16 mouse cellular contexts compared by ENCODE assay signal in genomic region chr5:130586257-130586656, GRCm38 (mm10).
A peak's percentile ranks its signal among the peaks of the same experiment; 100 is the strongest.
DNase-seq lines count a peak whose midpoint lies in the region; ATAC-seq and TF ChIP-seq lines count a peak whose summit lies in the region.
"Had no signal": no experiment of that assay in that cellular context is flagged by ENCODE, and none has a peak within 500 bp of the region (broad histone marks: within the 10 kb centered on the region; RNA-seq: fewer than 3 reads in every experiment).

No protein-coding gene starts in this region.

- H3K9ac ChIP-seq in forebrain, postnatal 0 days: no peak overlapping the region
- H3K9ac ChIP-seq in forebrain, embryonic 13.5 days: no peak overlapping the region
- no peak overlapping the region for H3K9ac ChIP-seq in liver, embryonic 12.5 days
- H3K9ac ChIP-seq in liver, postnatal 0 days (replicated peaks): no peak overlapping the region
- H3K9ac ChIP-seq: liver, embryonic 15.5 days had no signal

- no peak for ATAC-seq in forebrain, postnatal 0 days
- ATAC-seq in forebrain, embryonic 13.5 days: no peak
- ATAC-seq in liver, embryonic 12.5 days: no peak
- ATAC-seq in liver, postnatal 0 days: no peak
- ATAC-seq in megakaryocyte, adult 5-6 weeks (ENCODE audit: poor library complexity, severe bottlenecking): no peak
- ATAC-seq: forebrain, embryonic 16.5 days; inflammation-experienced regulatory T-cells, adult 6 months; midbrain, embryonic 16.5 days had no signal

- 92% methylated on average over 4 of the region's 4 CpGs for WGBS in forebrain, postnatal 0 days
- 87% methylated on average over 4 of the region's 4 CpGs for WGBS in forebrain, embryonic 13.5 days
- 68% methylated on average over 4 of the region's 4 CpGs for WGBS in liver, embryonic 12.5 days (ENCODE audit: insufficient replicate concordance)
- WGBS in liver, postnatal 0 days (ENCODE audit: insufficient replicate concordance): 84% methylated on average over 4 of the region's 4 CpGs

- TF ChIP-seq EP300 in liver, postnatal 0 days (IDR thresholded peaks at IDR 0.05; ENCODE audit: low read depth): no peak

- peak; percentile 23; the same call in 1 of the 2 replicates for TF ChIP-seq CTCF in forebrain, postnatal 0 days (IDR thresholded peaks at IDR 0.05; ENCODE audit: low read depth)
- TF ChIP-seq CTCF in liver, postnatal 0 days (IDR thresholded peaks at IDR 0.05; ENCODE audit: low read depth): peak; percentile 15; the same call in 1 of the 2 replicates

- no peak overlapping the region for H3K27ac ChIP-seq in forebrain, postnatal 0 days (ENCODE audit: low read depth, low read length)
- H3K27ac ChIP-seq in forebrain, embryonic 13.5 days: no peak overlapping the region
- H3K27ac ChIP-seq in liver, embryonic 12.5 days: no peak overlapping the region
- H3K27ac ChIP-seq in liver, postnatal 0 days (ENCODE audit: low read depth): no peak overlapping the region
- H3K27ac ChIP-seq: liver, embryonic 15.5 days; macrophage had no signal

- no peaks in the 10 kb centered on the region for H3K4me1 ChIP-seq in forebrain, postnatal 0 days (ENCODE audit: insufficient read depth)
- H3K4me1 ChIP-seq in forebrain, embryonic 13.5 days: no peaks in the 10 kb centered on the region
- no peaks in the 10 kb centered on the region for H3K4me1 ChIP-seq in liver, embryonic 12.5 days
- H3K4me1 ChIP-seq in liver, postnatal 0 days (ENCODE audit: insufficient read depth): no peaks in the 10 kb centered on the region
- H3K4me1 ChIP-seq: liver, embryonic 15.5 days had no signal

- DNase-seq in forebrain, postnatal 0 days: no peak
- DNase-seq in liver (peak; percentile 10), R1 (ENCODE audit: low read depth, low spot score) (peak; percentile 49)
- DNase-seq in liver, postnatal 0 days: no peak
- DNase-seq in left cerebral cortex, adult 9 months (ENCODE audit: low spot score in 2 of 2): no peak
- DNase-seq: cerebellum, postnatal 36 days; gastrocnemius, postnatal 25 days; kidney, postnatal 25 days had no signal

- H3K36me3 ChIP-seq in forebrain, postnatal 0 days (ENCODE audit: insufficient read depth): no peaks in the 10 kb centered on the region
- no peaks in the 10 kb centered on the region for H3K36me3 ChIP-seq in forebrain, embryonic 13.5 days (ENCODE audit: poor library complexity, severe bottlenecking)
- H3K36me3 ChIP-seq in liver, embryonic 12.5 days: no peaks in the 10 kb centered on the region
- no peaks in the 10 kb centered on the region for H3K36me3 ChIP-seq in liver, postnatal 0 days (replicated peaks; ENCODE audit: insufficient read depth, low read length)
- H3K36me3 ChIP-seq: liver, embryonic 15.5 days had no signal

- no peaks in the 10 kb centered on the region for H3K9me3 ChIP-seq in forebrain, postnatal 0 days (ENCODE audit: low read length)
- H3K9me3 ChIP-seq in forebrain, embryonic 13.5 days (replicated peaks): peaks cover 6% of the 10 kb centered on the region; the same call in 1 of the 2 replicates
- H3K9me3 ChIP-seq in liver, embryonic 12.5 days (replicated peaks): peaks cover 18% of the 10 kb centered on the region
- H3K9me3 ChIP-seq in liver, postnatal 0 days (ENCODE audit: low read length): peaks cover 8% of the 10 kb centered on the region
- H3K9me3 ChIP-seq: liver, embryonic 15.5 days had no signal

- no peaks in the 10 kb centered on the region for H3K27me3 ChIP-seq in forebrain, postnatal 0 days (ENCODE audit: insufficient read depth, low read length)
- H3K27me3 ChIP-seq in forebrain, embryonic 13.5 days: no peaks in the 10 kb centered on the region
- no peaks in the 10 kb centered on the region for H3K27me3 ChIP-seq in liver, embryonic 12.5 days (replicated peaks)
- H3K27me3 ChIP-seq in liver, postnatal 0 days (ENCODE audit: insufficient read depth, low read length): no peaks in the 10 kb centered on the region
- H3K27me3 ChIP-seq: liver, embryonic 15.5 days had no signal

- H3K4me3 ChIP-seq in forebrain, postnatal 0 days (ENCODE audit: low read depth, low read length): no peak overlapping the region
- H3K4me3 ChIP-seq in forebrain, embryonic 13.5 days: no peak overlapping the region
- no peak overlapping the region for H3K4me3 ChIP-seq in liver, embryonic 12.5 days
- no peak overlapping the region for H3K4me3 ChIP-seq in liver, postnatal 0 days (ENCODE audit: low read depth, low read length)
- H3K4me3 ChIP-seq: liver, embryonic 15.5 days had no signal

- H3K4me2 ChIP-seq in forebrain, postnatal 0 days (ENCODE audit: low read depth): no peak overlapping the region
- no peak overlapping the region for H3K4me2 ChIP-seq in forebrain, embryonic 13.5 days
- H3K4me2 ChIP-seq in liver, embryonic 12.5 days: no peak overlapping the region
- H3K4me2 ChIP-seq in liver, postnatal 0 days (ENCODE audit: low read depth, low read length): no peak overlapping the region
- H3K4me2 ChIP-seq: liver, embryonic 15.5 days had no signal

Comparison
In these comparisons a context has a peak if more than half of its experiments do, and no peak if none do; other contexts are left out.
1. DNase-seq: peak in liver (single experiment) and R1 (single experiment); none in forebrain, postnatal 0 days (single experiment), liver, postnatal 0 days (single experiment) and left cerebral cortex, adult 9 months (0 of 2).